Mouse (Mus musculus) erythroblast, embryonic 14.5 days (primary cell): Measurements from ENCODE around the gene Stub1.

ENCODE experiments used
- GATA1 ChIP-seq: IDR thresholded peaks from 2 replicates; pipeline ENCODE4 v1.6.1; 2012; ENCODE audit warnings: low read length, inconsistent platforms, mixed read lengths
- TAL1 ChIP-seq: IDR thresholded peaks from 3 replicates; pipeline ENCODE4 v1.6.1; 2012; ENCODE audit warnings: low read length, inconsistent platforms, mixed read lengths

GRCm38 (mm10) chr17:25841117-25841880 lies 8.1 kb upstream of the Stub1 start, which contains the start of gene Gm20683:
- no peak for TF ChIP-seq GATA1
- no peak for TF ChIP-seq TAL1
